Mouse (Mus musculus): ENCODE data around the gene Tes.

Tes gene

GRCm38 (mm10) chr6:17077720-17078119 is 12.8 kb downstream of the Tes start:
- peak; percentile 78 for DNase-seq (ENCODE audit: low read depth, low spot score)

- DNase-seq (ENCODE audit: low read depth, low spot score), result peak; percentile 55
These were observed 14.4 kb downstream of the Tes start for GRCm38 (mm10) chr6:17079304-17079703.

- DNase-seq (ENCODE audit: low read depth, low spot score), result no peak
These were observed 14.9 kb downstream of the Tes start for GRCm38 (mm10) chr6:17079826-17080225.

- DNase-seq (ENCODE audit: low read depth, low spot score), result no peak
These were observed 17.3 kb downstream of the Tes start for GRCm38 (mm10) chr6:17082238-17082637.

- no peak for DNase-seq (ENCODE audit: low read depth, low spot score)
These were observed 17.9 kb downstream of the Tes start for GRCm38 (mm10) chr6:17082800-17083199.

- peak; percentile 94 for DNase-seq (ENCODE audit: low read depth, low spot score)
These were observed 22.5 kb downstream of the Tes start for GRCm38 (mm10) chr6:17087485-17087884.

GRCm38 (mm10) chr6:17097301-17097700 is 32.4 kb downstream of the Tes start:
- no peak for DNase-seq (ENCODE audit: low read depth, low spot score)

- DNase-seq (ENCODE audit: low read depth, low spot score), result no peak
These were observed 33.6 kb downstream of the Tes start for GRCm38 (mm10) chr6:17098559-17098958.

- DNase-seq (ENCODE audit: low read depth, low spot score), result no peak
These were observed 34.7 kb downstream of the Tes start for GRCm38 (mm10) chr6:17099477-17100130.

- DNase-seq (ENCODE audit: low read depth, low spot score), result peak; percentile 89
These were observed 40.8 kb downstream of the Tes start for GRCm38 (mm10) chr6:17105714-17106113.

- DNase-seq (ENCODE audit: low read depth, low spot score), result no peak
These were observed 41.5 kb downstream of the Tes start for GRCm38 (mm10) chr6:17106493-17106892.

GRCm38 (mm10) chr6:17109204-17109603 is 44.3 kb downstream of the Tes start:
- peak; percentile 95 for DNase-seq (ENCODE audit: low read depth, low spot score)

- DNase-seq (ENCODE audit: low read depth, low spot score), result peak; percentile 90
These were observed 45.7 kb downstream of the Tes start for GRCm38 (mm10) chr6:17110564-17111100.

GRCm38 (mm10) chr6:17112081-17112480 is 47.1 kb downstream of the Tes start:
- no peak for DNase-seq (ENCODE audit: low read depth, low spot score)

GRCm38 (mm10) chr6:17112990-17113389 is 48.0 kb downstream of the Tes start:
- DNase-seq (ENCODE audit: low read depth, low spot score), result no peak

GRCm38 (mm10) chr6:17114588-17114987 is 49.6 kb downstream of the Tes start:
- DNase-seq (ENCODE audit: low read depth, low spot score), result no peak

GRCm38 (mm10) chr6:17115046-17115790 is 50.3 kb downstream of the Tes start:
- DNase-seq (ENCODE audit: low read depth, low spot score), result peak; percentile 20

- peak; percentile 94 for DNase-seq (ENCODE audit: low read depth, low spot score)
These were observed 54.7 kb downstream of the Tes start for GRCm38 (mm10) chr6:17119521-17120232.

- DNase-seq (ENCODE audit: low read depth, low spot score), result peak; percentile 54
These were observed 75.1 kb downstream of the Tes start for GRCm38 (mm10) chr6:17140021-17140420.

- peak; percentile 99 for DNase-seq (ENCODE audit: low read depth, low spot score)
These were observed 77.8 kb downstream of the Tes start for GRCm38 (mm10) chr6:17142577-17143359.

GRCm38 (mm10) chr6:17151071-17151715 is 86.2 kb downstream of the Tes start:
- no peak for DNase-seq (ENCODE audit: low read depth, low spot score)
